Mouse (Mus musculus) adrenal gland, adult 8-10 months (tissue): ENCODE measurements around the gene Adh6a. TPM values are rescaled to one million over a fixed set of nuclear protein-coding genes. Genes with fewer than 3 reads are reported as not detected.
"Not testable (repeated sequence)": the region's sequence is repeated elsewhere in the genome, so short reads cannot be mapped to it uniquely, and the experiment has no call there.

Source experiments
- DNase-seq: peaks from one replicate; pipeline ENCODE4 v3.0.0; 2022
- total RNA-seq, 4 experiments: library from RNA; stranded (reverse); gene quantifications; 2 replicates each; pipeline ENCODE4 v1.2.4; 2022

The Adh6a gene
- total RNA-seq, 4 experiments from 2014 or later: not detected

DNA sequence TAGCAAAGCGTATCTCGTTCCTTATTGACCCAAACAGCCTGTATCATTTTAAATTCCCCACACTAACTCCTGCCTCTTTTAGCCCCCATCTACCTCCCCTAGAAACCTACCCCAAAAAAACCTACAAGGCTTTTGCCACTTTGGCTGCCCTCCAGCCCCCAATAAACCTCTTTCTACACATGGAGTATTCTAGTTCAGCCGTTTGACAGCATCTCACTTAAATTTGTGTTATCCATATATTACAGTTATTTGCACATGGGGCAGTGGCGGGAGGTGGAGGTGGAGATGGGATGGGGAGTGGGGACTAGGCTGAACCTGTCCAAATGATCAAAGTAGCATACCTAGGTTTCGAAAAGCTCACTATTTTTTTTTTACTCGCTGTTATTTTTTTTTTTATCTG lies 12.4 kb downstream of the Adh6a start:
- no peak for DNase-seq

DNA sequence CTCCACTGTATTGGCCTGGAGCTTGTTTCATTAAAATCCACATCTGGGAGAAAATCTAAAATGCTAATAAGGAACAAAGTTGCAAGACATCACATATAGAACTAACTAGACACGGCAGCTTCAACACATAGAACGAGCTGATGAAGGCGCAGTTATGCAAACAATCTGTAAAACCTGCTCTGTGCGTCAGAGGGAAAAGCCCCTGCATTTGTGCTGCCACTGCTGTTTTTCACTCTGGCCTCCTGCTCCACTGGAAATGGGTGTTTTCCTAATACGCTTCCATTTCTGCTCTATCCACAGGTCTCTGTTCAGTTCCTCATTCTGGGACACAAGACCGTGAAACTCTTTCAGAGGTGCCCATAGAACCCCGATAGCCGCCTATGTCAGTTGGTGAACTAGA lies 20.8 kb downstream of the Adh6a start:
- DNase-seq: no peak

DNA sequence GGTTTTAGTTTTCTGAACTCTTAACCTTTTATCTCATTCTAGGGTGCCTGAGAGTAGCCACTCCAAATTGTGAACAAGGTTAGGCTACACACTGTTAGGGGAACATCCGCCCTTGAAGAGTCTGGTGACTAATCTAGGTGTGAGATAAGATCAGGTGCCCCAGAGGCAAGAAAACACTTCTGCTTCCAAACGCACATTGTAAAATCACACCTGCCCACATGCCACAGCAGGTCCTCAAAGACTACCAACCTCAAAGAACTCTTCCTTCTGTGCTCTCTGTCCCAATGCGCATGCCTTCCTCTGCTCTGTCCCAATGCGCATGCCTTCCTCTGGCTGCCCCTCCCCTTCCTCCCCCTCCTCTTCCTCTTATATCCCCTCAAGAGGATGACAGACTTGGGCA lies 21.2 kb downstream of the Adh6a start:
- DNase-seq: no peak

DNA sequence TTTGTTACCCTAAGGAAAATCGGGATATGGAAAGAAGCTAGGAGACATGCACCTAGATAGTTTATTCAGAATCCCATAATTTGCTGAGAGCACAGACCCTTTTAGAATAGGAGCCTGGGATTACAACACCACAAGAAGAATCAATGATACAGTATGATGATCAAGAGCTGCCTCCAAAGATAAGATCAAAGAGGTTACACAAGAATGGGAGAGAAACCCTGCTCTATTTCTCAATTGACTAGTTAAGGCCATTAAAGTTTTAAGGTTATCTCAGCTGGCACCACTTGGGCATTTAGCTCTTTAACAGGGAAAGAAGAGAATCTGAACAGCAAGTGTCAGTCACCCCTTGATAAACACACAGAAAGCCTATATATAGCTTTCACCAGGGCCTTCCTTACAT lies 22.5 kb downstream of the Adh6a start:
- no peak for DNase-seq

DNA sequence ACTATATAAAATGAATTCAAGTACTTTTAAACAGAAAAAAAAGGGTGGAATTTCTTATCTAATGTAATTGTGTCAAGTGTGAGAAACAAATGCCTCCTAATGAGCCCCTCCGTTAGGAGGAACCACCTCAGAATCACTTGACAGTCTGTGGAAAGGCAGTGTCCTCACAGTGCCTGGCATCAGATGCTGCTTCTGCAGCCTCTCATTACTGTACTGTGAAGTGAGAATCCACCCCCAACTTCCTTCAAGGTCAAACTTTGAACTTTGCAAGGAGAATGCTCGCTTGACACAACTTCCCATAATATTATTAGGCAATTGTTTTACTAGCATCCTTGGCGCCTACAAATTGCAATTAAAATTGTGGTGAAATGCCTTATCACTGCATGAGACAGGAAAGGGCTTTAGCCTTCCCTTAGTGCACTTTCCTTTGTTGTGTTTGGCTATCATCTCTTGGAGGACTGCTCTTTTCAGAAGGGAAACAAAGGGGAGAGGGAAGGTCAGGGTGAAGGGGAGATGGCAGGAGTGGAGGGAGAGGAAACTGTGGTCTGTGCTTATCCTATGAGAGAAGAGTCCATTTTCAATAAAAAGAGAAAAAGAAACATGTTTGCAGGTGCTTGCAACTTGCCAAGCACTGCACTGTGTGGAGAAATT lies 23.1 kb downstream of the Adh6a start:
- no peak for DNase-seq

DNA sequence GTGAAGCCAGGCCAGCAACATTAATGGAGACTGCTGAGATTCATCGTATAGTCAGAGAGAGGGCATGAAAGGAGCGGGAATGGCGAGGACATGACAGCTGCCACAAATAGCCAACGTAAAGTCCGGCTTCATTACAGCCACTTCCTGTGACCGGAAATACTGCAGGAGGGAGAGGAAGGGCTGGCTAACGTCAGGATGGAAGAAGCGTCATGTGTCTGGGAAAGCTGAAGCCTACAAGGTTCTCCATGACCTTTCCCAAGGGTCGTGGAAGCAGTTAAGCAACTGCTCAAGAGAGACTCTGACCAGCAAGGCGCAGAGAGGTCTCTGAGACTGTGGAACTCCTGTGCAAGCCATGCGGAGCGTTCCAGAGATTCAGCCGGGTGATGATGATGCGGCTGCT lies 28.4 kb downstream of the Adh6a start, which contains the start of gene Adh6b:
TSS of gene Adh6b (plus strand) at position 305 of the 400 bp plus-strand sequence.
- DNase-seq: no peak

DNA sequence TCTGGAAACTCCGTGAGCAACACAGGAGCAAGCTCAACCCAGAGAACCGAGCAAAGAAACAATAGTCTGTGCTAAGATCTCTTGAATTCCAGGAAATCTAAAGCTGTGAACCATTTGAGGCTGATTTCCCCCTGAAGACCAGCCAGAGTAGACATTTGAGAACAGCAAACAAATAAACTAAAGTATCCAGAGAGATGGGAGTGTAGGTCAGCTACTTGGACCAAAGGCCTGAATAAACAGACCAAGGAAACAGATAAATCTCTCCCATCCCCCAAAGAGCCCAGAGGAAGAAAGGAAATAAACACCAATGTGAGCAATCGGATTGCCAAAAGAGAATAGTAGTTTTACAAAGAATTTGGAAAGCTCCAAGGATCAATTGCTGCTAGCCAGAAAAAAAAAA lies 34.0 kb downstream of the Adh6a start:
- DNase-seq: no peak

DNA sequence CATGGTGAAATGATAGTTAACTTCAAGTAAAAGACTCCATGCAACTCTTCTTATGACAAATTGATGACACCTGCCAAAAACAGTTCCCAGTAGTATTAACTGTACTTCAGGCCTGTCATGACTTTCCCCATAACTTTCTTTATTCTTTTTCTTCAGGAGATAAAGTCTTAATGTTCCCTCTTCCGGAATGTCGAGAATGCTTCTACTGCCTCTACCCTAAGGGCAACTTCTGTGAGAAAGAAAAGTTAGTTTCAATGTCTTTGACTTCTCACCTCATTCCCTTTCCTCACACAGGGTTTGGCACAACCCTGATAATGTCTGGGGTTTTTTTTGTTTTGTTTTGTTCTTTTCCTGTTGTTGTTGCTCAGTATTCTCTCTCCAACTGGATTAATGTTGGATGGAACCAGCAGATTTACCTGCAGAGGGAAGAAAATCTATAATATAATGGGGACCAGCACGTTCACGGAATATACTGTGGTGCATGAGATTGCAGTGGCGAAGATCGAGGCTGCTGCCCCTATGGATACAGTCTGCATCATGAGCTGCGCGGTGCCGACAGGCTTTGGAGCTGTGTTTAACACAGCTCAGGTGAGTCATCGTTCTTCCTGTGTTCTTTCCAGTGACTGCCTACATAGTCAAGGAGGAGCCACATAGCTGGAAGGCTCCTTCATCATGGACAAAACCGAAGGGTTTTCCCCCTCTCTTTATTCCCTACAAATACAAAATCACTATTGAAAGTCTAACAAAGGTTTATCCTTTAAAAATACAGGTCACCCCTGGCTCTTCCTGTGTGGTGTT lies 39.1 kb downstream of the Adh6a start:
- no peak for DNase-seq

DNA sequence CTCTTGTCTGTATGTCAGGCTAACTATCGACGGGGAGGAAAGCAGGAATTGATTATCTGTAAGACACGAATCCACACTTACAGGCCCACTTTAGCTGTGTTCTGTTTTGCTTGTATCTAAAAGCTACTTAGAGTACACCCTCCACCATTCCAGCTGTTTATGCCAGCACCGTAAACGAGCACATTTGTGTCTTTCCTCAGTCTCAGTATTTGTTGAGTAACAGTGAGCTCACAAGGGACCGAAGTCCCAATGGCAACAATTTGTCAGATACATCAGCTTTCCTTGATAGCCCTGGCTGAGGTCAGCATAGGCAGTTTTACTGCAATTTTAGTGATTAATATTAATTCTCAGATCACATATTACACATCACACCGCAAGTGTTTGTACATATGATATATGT lies 45.8 kb downstream of the Adh6a start:
- no peak for DNase-seq

DNA sequence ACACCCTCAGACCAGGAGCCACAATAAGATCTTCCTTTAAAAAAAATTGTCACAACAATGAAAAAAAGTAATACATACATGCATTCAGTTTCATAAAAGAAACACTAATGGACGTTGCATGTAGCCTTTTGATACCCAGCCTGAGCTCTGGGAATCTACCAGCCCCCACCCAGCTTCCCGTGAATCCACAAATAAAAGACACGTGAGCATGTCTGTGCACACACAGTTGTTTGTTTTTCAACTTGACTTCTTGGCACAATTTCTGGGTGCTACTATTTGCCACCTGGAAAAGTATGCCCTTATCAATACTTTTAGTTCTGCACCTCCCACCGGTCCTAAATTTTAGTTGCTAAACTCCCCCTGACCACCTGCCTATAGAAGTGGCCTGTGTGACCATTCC lies 47.6 kb downstream of the Adh6a start:
- DNase-seq: no peak

DNA sequence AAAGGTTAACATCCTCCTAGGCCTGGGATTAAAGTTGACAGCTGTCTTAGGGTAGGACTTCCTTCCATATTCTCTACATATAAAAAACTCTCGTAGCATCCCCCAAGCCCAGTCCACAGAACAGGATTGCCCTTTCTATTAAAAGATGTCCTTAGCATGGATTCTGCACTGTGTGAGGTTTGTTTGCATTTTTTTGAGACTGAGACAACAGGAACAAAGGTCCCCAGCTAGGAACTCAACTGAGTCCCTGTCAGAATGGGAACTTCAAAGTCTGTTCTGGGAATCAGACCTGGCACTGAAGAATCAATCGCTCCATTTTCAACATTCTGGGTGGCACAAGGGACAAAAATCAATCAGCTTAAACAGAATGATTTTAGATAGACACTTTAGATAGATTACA lies 49.8 kb downstream of the Adh6a start:
- DNase-seq: no peak

DNA sequence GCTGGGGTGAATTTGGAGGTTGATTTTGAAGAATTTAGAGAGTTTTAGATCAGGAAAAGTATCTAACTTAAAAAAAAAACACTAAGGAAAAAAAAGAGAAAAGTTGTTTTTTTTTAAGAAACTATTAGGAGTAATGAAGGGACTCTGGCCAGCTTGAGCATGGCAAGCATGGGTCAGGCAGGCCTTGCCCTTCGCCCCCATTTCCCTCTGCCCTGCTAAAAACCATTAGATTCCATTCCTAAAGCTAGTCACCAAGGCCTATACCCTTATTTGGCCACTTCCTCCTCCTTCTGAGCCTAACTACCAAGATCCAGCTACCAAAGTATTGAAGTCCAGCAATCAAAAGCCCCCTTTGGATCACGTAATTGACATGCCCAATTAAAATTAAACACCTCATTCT lies 53.1 kb downstream of the Adh6a start:
- DNase-seq: no peak

DNA sequence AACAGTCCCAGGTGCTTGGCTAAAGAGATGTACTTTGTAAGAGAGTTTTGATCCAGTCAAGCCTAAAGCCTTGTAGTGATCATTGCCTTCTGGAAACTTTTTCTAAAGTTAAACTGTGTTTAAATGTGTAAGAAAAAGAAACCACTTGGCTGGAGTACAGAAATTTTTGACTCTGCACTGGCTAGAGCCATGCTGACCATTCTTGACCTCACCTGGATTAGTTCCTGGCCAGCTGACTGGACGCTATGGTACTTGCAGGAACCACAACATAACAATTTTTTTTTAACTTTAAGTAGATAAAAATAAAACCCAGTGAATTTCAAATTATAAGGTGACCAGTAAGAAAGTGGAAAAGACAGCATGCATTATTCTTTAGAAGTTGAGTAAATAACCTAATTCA lies 56.5 kb downstream of the Adh6a start:
- no peak for DNase-seq

DNA sequence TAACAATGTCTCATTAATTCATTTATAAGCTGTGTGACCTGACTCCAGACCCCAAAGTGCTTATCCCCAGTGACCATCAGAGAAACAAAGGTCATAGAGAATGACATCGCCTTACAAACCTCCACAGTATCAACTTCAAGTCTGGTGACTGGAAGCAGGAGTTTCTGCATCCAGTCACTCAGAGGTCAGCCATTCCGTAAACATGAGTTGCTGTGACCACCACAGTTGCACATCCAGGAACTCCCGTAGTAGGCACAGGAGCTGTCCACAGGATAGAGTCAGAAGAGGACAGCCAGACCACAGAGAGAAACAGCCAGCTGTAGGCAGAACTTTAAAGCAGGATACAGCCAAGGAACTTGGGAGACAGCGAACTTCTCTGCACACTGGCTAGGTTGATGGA lies 57.2 kb downstream of the Adh6a start:
- DNase-seq: not testable (repeated sequence)

DNA sequence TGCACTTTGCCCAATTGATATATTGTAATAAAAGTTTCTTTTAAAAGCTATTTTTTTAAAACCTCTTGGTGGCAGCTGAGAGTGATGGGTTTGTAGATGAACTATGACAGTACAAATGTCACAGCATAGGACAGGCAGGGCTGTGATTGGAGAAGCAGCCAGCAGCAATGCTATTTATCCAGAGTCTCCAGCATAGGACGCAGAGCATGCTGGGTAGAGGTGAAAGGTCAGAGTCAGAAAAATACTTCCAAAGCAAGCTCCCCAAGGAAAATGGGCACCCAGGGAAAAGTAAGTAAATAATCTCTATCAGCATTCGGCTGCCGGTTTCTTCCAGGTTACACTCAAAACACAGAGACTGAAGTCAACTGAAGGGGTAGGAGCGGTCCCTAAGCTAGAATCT lies 60.8 kb downstream of the Adh6a start:
- DNase-seq: no peak

DNA sequence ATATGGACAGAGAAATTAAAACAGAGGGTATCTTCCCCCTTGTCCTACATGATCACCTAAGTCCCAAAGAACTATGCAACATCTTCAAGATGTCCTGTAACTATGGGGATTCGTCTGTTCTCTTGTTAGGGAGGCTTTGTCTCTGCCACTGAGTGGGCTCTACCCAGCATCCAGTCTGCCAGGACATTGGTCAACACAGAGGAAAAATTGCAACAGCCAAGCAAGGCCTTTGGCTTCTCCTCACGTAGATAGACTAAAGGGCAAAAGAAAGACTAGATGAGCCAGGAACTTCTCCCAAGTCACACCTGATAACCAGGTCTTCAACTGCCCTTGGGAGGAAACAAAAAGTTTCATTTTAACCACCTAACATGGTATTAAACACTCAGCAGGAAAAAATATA lies 62.1 kb downstream of the Adh6a start:
- no peak for DNase-seq

Other genes with a start within 250 kb of the Adh6a start
- gene 1110002E22Rik, start 248.2 kb upstream of the Adh6a start, total RNA-seq: under 1 TPM; 0.03 to 0.07 (median 0.04) TPM
- under 1 TPM in 1 of 4 experiments, not detected in 3; 0.30 TPM for gene Gm5105, start 245.9 kb upstream of the Adh6a start, total RNA-seq
- gene Trmt10a, start 169.8 kb upstream of the Adh6a start, total RNA-seq: 1 to 10 TPM; 4.9 to 9.2 (median 7.0) TPM
- 10 to 100 TPM in 2 of 4 experiments, 1 to 10 TPM in 2; 5.9 to 11.8 (median 8.8) TPM for gene Mttp, start 168.3 kb upstream of the Adh6a start, total RNA-seq
- not detected for gene 4930579F01Rik, start 119.5 kb upstream of the Adh6a start, total RNA-seq
- gene Adh7, start 95.5 kb upstream of the Adh6a start, total RNA-seq: 100 to 1,000 TPM in 2 of 4 experiments, 1 to 10 TPM in 2; 1.5 to 212 (median 76.4) TPM
- 1,000 to 10,000 TPM in 2 of 4 experiments, 100 to 1,000 TPM in 2; 318 to 7,826 (median 4,098) TPM for gene Adh1, start 52.3 kb upstream of the Adh6a start, total RNA-seq
- under 1 TPM in 1 of 4 experiments, not detected in 3; 0.17 TPM for gene Adh6b, start 28.5 kb downstream of the Adh6a start, total RNA-seq
- gene Adh4, start 102.2 kb downstream of the Adh6a start, total RNA-seq: 1 to 10 TPM in 1 of 4 experiments, under 1 TPM in 2, not detected in 1; 0.28 to 1.6 (median 0.81) TPM
- 100 to 1,000 TPM; 170 to 219 (median 196) TPM for gene Adh5, start 129.8 kb downstream of the Adh6a start, total RNA-seq
- 10 to 100 TPM; 53.9 to 62.2 (median 59.2) TPM for gene Metap1, start 176.2 kb downstream of the Adh6a start, total RNA-seq
- 100 to 1,000 TPM; 145 to 204 (median 162) TPM for gene Eif4e, start 212.9 kb downstream of the Adh6a start, total RNA-seq